Mouse (Mus musculus): ENCODE measurements around the gene Gm4969.
A peak's percentile ranks its signal among the peaks of the same experiment; 100 is the strongest.
"Not testable (repeated sequence)": the region's sequence is repeated elsewhere in the genome, so short reads cannot be mapped to it uniquely, and the experiment has no call there.

Gm4969 gene

GRCm38 (mm10) chr7:19071024-19071423 lies 47.1 kb downstream of the Gm4969 start:
- not testable (repeated sequence) for DNase-seq (ENCODE audit: low spot score)

DNA sequence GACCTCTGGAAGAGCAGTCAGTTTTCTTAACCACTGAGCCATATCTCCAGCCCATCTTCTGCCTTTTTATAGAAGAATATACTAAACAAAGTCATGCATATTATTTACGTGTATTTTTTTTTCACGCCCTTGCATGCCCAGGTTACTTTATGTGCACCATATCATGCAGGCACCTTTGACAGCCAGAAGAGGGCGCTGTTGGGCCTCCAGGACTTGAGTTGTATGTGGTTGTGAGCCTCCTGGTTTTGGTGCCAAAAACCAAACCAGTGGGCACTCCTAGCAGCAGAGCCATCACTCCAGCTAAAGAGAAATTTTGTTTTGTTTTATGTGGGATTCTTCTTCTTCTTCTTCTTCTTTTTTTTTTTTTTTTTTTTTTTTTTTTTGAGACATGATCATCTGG lies 48.7 kb downstream of the Gm4969 start:
- DNase-seq (ENCODE audit: low spot score) = no peak

DNA sequence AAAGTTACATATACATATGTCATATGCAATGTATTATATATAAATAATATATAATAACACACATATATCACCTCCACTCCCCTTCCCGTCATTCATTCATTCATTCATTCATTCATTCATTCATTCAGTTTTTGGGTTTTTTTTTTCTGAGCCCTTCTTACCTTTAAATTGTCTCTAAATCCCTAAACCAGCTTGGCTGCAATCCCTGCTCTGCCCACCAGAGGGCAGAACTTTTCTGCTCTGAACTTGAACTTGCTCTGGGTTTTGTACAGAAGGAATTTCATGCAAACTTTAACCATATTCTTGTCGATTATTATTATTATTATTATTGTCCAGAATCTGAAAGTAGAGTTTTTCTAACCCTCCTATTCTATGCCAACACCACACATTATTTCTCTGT lies 49.5 kb downstream of the Gm4969 start:
- peak; percentile 69 for DNase-seq (ENCODE audit: low spot score)

DNA sequence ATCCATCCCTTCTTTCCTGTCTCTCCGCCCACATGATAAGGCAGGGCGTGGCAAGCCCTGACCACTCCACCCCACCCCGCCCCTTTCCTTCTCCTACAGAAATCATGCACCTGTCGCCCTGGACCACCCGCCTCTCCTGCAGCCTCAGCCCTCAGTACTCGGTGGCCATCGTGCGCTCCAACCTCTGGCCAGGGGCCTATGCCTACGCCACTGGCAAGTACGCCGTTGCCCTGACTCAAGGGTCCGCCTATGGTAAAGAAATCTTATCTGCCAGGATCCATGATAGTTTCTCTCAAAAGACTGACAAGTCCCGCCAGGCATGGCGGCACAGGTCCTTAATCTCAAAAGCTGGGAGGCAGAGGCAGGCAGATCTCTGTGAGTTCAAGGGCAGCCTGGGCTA lies 50.2 kb downstream of the Gm4969 start:
- no peak for DNase-seq (ENCODE audit: low spot score)

DNA sequence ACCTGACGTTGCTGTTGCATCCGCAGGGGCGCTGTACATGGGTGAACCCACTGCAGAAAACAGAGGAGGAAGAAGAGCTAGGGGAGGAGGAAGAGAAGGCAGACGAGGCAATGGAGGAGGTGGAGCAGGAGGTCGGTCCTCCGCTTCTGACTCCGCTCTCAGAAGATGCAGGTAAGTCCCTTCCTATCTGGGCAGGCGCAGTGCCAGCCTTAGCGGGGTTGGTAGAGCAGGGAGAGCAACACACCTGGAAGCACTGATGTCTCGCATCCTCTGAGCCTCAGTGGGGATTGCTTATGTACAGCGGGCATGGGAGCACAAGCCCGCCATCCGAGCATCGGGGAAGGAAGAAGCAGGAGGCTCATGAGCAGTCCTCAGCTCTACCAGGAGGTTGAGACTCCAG lies 51.1 kb downstream of the Gm4969 start:
- DNase-seq (ENCODE audit: low spot score) = no peak

GRCm38 (mm10) chr7:19065896-19066295 lies 52.3 kb downstream of the Gm4969 start:
- DNase-seq (ENCODE audit: low spot score) = no peak

GRCm38 (mm10) chr7:19057405-19057804 lies 60.8 kb downstream of the Gm4969 start:
- DNase-seq (ENCODE audit: low spot score) = no peak

- DNase-seq (ENCODE audit: low spot score) = no peak
These were observed 63.1 kb downstream of the Gm4969 start for GRCm38 (mm10) chr7:19055108-19055507.

DNA sequence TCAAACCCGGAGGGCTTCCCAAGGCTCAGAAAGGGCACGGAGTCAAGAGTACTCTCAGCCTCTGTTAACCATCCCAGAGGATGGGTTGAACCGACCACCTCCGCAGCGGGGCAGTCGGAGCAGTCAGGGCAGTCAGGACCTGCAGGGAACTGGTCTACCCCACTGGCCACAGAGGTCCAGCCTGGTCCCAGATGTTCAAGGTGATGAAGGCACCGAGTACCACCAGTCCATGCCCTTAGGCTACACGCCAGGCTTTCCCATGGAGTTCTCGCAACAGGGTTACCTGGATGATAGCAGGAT lies 63.4 kb downstream of the Gm4969 start:
- no peak for DNase-seq (ENCODE audit: low spot score)

- peak; percentile 26 for DNase-seq (ENCODE audit: low spot score)
These were observed 64.0 kb downstream of the Gm4969 start, which contains the start of gene Rsph6a for GRCm38 (mm10) chr7:19054047-19054776. Gene Rsph6a (plus strand): TSS chr7:19054690.

DNA sequence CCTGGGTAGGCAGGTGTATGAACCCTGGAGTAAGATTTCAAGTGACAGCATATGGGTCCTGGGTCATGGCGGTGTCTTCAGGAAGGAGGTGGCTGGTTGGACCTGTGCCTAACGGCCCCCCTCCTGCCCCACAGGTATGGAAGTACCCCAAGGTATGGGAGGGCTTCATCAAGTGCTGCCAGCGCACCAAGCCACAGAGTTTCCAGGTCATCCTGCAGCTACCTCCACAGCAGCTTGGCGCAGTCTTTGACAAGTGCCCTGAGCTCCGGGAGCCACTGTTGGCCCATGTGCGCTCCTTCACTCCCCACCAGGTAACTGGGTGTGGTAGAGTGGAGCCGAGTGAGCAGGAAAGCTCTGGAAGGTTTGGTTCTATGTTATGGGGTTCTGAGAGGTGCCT lies 65.0 kb downstream of the Gm4969 start:
- no peak for DNase-seq (ENCODE audit: low spot score)

GRCm38 (mm10) chr7:19052345-19053135 lies 65.6 kb downstream of the Gm4969 start:
- DNase-seq (ENCODE audit: low spot score) = no peak

- DNase-seq (ENCODE audit: low spot score) = no peak
These were observed 67.0 kb downstream of the Gm4969 start for GRCm38 (mm10) chr7:19051161-19051560.

DNA sequence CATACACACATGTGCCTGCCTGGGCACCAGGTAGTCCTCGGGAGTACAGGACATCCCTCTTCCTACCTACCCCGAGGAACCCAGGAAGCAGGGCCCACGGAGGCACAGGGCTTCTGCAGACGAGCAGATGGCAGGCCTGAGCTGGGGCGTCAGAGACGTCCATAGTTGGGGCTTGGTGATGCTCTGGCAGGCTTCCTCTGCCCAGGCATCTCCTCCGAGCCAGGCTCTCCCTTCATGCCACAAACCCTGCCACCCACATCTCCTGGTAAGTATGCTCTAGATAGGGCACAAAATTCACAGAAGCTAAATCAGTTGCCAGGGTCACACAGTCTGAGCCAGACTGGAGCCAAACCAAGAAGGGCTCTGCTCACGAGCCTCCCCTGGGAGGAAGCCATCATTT lies 68.0 kb downstream of the Gm4969 start:
- DNase-seq (ENCODE audit: low spot score) = no peak

DNA sequence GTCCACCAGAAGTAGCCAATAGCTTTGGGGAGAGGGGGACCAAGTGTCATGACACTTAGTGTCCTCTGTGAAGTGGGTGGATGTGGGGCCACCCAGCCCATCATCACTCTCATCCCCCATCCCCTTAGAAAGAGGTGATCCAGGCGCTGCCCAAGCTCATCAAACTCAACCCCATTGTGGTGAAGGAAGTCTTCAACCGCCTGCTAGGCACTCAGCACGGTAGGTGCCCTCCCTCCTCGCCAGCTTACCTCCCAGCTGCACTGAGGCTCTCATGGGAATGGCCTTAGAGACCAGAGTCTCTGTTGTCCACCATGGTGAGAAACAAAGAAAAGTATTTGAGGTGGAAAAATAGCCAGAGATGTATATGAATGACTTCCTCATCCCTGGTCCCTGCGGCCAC lies 68.9 kb downstream of the Gm4969 start:
- DNase-seq (ENCODE audit: low spot score) = no peak
